Mouse (Mus musculus) limb, embryonic 14.5 days (tissue): ENCODE data around the gene Gabarapl2. TPM values are rescaled to one million over a fixed set of nuclear protein-coding genes. Genes with fewer than 3 reads are reported as not detected.

ENCODE experiments used
- ATAC-seq: fragments of 200-750 bp; cut with Nextera tagmentation; 2 replicates; pipeline ENCODE4 v1.8.0; 2017; ENCODE audit warnings: low read depth, moderate number of reproducible peaks, moderate TSS enrichment; ENCODE audit not compliant: low FRiP score
- DNase-seq: peaks from one replicate; pipeline ENCODE4 v3.0.0-alpha.2; 2015; ENCODE audit warnings: low spot score
- H3K27ac ChIP-seq: fragments of 300-500 bp; sonication (generic); replicated peaks from 2 replicates; pipeline ENCODE4 v1.5.1; 2014; ENCODE audit warnings: low read depth, mild to moderate bottlenecking, low read length, moderate library complexity, mixed read lengths
- H3K27me3 ChIP-seq: fragments of 300-500 bp; sonication (generic); 2 replicates; pipeline ENCODE4 v1.6.1; 2014; ENCODE audit warnings: low read length, mixed read lengths; ENCODE audit not compliant: control insufficient read depth, insufficient read depth
- H3K36me3 ChIP-seq: fragments of 300-500 bp; sonication (generic); 2 replicates; pipeline ENCODE4 v1.6.1; 2014; ENCODE audit warnings: mild to moderate bottlenecking, low read length, moderate library complexity, mixed read lengths; ENCODE audit not compliant: control insufficient read depth, insufficient read depth
- H3K4me1 ChIP-seq: fragments of 300-500 bp; sonication (generic); 2 replicates; pipeline ENCODE4 v1.6.1; 2014; ENCODE audit warnings: antibody characterized with exemption, low read length, mixed read lengths; ENCODE audit not compliant: control insufficient read depth, insufficient read depth
- H3K4me2 ChIP-seq: fragments of 300-500 bp; sonication (generic); replicated peaks from 2 replicates; pipeline ENCODE4 v1.6.1; 2014; ENCODE audit warnings: low read depth, mild to moderate bottlenecking, low read length, moderate library complexity; ENCODE audit not compliant: severe bottlenecking
- H3K4me3 ChIP-seq: fragments of 300-500 bp; sonication (generic); replicated peaks from 2 replicates; pipeline ENCODE4 v1.5.1; 2014; ENCODE audit warnings: low read length
- H3K9ac ChIP-seq: fragments of 300-500 bp; sonication (generic); 2 replicates; pipeline ENCODE4 v1.6.1; 2014; ENCODE audit warnings: mild to moderate bottlenecking, low read depth, low read length, moderate library complexity; ENCODE audit not compliant: severe bottlenecking
- H3K9me3 ChIP-seq: fragments of 300-500 bp; sonication (generic); 2 replicates; pipeline ENCODE4 v1.6.1; 2016; ENCODE audit warnings: low read length; ENCODE audit not compliant: control insufficient read depth
- POLR2A ChIP-seq: fragments of 200-500 bp; IDR thresholded peaks from 2 replicates; pipeline ENCODE4 v1.8.0; 2012; ENCODE audit warnings: inconsistent platforms, mild to moderate bottlenecking, moderate library complexity, borderline replicate concordance; ENCODE audit not compliant: insufficient read depth, insufficient read length; ENCODE audit errors: extremely low read depth
- WGBS: fragments of 180-500 bp; shearing (Covaris S2); extraction: QIAGEN DNeasy Blood & Tissue Kit; methylation state at CpG from one replicate; pipeline ENCODE4 v1.1.7; 2014; 5-methylcytosine and 5-hydroxymethylcytosine counted together
- polyA plus RNA-seq, 2 experiments: library from polyadenylated mRNA; depleted of rRNA in 1 of 2; stranded (reverse) in 1 of 2; unstranded in 1 of 2; fragments of >200 nt; fragmentation: Nextera tagmentation in 1 of 2; extraction: Ambion mirVana in 1 of 2; gene quantifications; 2 replicates each; pipeline versions ENCODE4 v1.2.1 to v1.2.3; 2012 to 2014

Gabarapl2 gene
- polyA plus RNA-seq, 2 experiments, result 56.6 to 148 TPM

DNA sequence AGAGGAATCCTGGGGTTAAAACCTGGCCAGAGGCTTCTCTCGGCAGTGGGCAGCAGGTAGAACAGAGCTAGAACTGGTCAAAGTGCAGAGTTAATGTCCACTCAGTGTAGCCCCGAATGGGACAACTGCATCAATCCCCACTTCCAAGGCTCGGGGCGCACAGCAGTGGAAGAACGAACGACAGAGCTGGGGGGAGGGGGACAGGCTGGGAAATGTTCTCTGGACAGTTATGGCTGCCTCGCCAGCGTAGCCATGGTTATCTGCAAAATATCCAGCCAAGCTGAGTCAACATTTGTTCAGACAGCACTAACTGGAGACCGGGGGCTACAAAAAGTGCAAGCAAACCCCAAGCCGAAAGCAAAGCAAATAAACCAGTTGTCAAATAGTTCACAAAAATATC, 37.6 kb downstream of the Gabarapl2 start:
- Histone ChIP-seq H3K4me3 (no peak overlapping the region), H3K27ac (no peak overlapping the region), H3K27me3 (no peaks in the 10 kb centered on the region), H3K9me3 (no peaks in the 10 kb centered on the region), H3K4me2 (no peak overlapping the region), H3K9ac (no peak overlapping the region), H3K4me1 (no peaks in the 10 kb centered on the region), H3K36me3 (peaks cover 33% of the 10 kb centered on the region; the same call in 1 of the 2 replicates)
- no peak for DNase-seq
- 87% methylated on average over 10 of the region's 10 CpGs for WGBS
- ATAC-seq, result no peak
- TF ChIP-seq POLR2A, result no peak

DNA sequence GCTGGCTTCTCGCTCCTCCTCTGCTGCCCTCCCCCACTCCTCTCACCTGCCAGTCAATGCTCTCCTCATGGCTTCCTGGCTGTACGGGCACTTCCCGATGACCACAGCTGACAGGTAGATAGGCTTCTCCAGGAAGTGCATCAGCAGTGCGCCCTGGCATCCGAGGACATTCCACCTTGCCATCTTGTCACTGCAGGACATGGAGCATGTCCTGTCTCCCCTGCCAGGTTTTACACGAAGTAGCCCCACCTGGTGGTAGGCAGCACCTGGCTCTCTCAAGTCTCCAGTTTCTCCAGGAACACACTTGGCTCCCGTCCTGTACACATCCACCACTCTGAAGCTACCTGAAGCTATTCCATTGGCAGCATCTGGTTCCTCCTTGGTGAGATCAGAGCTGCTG, 41.6 kb downstream of the Gabarapl2 start:
- Histone ChIP-seq H3K27ac (no peak overlapping the region), H3K4me3 (no peak overlapping the region), H3K4me2 (no peak overlapping the region), H3K9ac (no peak overlapping the region), H3K4me1 (no peaks in the 10 kb centered on the region), H3K36me3 (peaks cover 47% of the 10 kb centered on the region), H3K9me3 (no peaks in the 10 kb centered on the region), H3K27me3 (no peaks in the 10 kb centered on the region)
- TF ChIP-seq POLR2A, result no peak
- ATAC-seq (no peak), DNase-seq (no peak)
- WGBS, result 70% methylated on average over 7 of the region's 7 CpGs

DNA sequence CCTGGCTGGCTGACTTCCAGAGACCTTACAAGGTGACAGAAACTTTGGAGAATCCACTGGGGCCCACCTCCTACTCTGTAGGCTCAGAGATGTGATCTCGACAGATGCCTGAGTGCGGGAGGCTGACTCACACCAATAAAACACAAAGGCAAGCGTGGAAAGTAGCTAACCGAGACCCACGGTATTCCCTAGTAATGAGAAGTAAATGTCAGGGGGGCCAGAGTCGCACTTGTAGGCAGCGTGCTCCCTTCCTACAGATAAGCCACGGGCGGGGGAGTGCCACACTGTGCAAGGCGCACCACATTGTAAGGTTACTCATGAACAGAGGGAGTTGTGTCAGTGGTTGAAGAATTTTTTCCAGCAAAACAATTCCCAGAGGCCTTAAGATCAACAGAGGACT, 44.0 kb downstream of the Gabarapl2 start:
- no peak for TF ChIP-seq POLR2A
- DNase-seq (no peak), ATAC-seq (no peak)
- Histone ChIP-seq H3K4me2 (no peak overlapping the region), H3K9me3 (no peaks in the 10 kb centered on the region), H3K27me3 (no peaks in the 10 kb centered on the region), H3K4me1 (no peaks in the 10 kb centered on the region), H3K36me3 (peaks cover 60% of the 10 kb centered on the region), H3K27ac (no peak overlapping the region), H3K4me3 (no peak overlapping the region), H3K9ac (no peak overlapping the region)
- WGBS, result 84% methylated on average over 10 of the region's 10 CpGs

DNA sequence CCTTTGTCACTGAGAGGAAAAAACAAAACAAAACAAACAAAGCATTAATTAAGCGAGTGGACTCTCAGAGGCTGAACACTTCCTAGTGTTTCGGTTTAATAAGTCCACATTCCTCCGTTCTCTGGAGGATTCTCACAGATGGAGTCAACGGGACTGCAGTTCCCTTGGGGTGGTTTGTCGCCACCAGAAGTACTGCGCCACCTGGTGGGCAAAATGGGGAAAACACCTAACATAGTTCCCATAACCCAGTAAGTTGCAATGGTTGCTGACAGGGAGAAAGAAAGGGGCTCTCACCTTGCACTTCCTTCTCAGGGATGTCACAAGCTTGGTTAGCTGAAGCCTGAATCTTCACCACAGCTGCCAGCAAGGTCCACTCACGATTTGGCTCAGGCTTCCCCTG, 49.4 kb downstream of the Gabarapl2 start:
- H3K36me3 ChIP-seq, result peaks cover 57% of the 10 kb centered on the region
- no peak overlapping the region for H3K9ac ChIP-seq
- no peak for TF ChIP-seq POLR2A
- H3K4me2 ChIP-seq, result no peak overlapping the region
- no peaks in the 10 kb centered on the region for H3K9me3 ChIP-seq
- H3K4me3 ChIP-seq, result no peak overlapping the region
- H3K27me3 ChIP-seq, result no peaks in the 10 kb centered on the region
- no peak overlapping the region for H3K27ac ChIP-seq
- ATAC-seq (no peak), DNase-seq (peak; percentile 75)
- 9% methylated on average over 7 of the region's 7 CpGs for WGBS
- H3K4me1 ChIP-seq, result 0 out of 2 replicates have a peak, but pooled peaks cover 3% of the 10 kb centered on the region

DNA sequence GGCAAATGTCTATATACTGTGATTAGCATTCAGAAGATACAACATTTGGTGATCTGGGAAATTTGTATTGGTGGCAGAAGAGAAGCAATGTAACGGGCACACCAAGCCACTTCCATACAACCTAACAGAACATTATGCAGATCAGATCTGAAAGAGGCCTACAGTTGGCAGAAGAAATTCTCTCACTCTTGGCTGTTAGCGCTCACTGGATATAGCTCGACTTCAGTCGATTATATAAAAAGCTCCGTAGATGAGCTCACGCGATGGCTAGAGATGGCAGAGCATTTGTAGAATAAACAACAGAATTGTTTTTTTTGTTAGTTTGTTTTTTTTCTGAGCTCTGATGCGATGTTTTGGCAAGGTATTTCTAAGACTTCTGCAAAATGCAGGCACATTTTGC, 50.8 kb downstream of the Gabarapl2 start:
- Histone ChIP-seq H3K4me2 (peak overlapping the region; percentile 50), H3K27me3 (no peaks in the 10 kb centered on the region), H3K4me1 (0 out of 2 replicates have a peak, but pooled peaks cover 3% of the 10 kb centered on the region), H3K9me3 (no peaks in the 10 kb centered on the region), H3K9ac (peak overlapping the region; percentile 68), H3K36me3 (peaks cover 57% of the 10 kb centered on the region), H3K4me3 (peak overlapping the region; percentile 82), H3K27ac (no peak overlapping the region)
- 69% methylated on average over 8 of the region's 8 CpGs for WGBS
- ATAC-seq, result no peak
- no peak for TF ChIP-seq POLR2A
- DNase-seq, result no peak
